Mouse (Mus musculus) kidney, embryonic 16.5 days (tissue): ENCODE measurements at regions not wholly inside any gene's neighbourhood (a gene's known extent, or its start where the extent isn't known, plus 50 kb on each side); places are given as distances from the start of the nearest gene placed in this dataset.

Experiments
- ATAC-seq: fragments of 200-750 bp; cut with Nextera tagmentation; 2 replicates; pipeline ENCODE4 v1.8.0; 2017; ENCODE audit warnings: moderate TSS enrichment; ENCODE audit not compliant: low FRiP score, low TSS enrichment
- H3K27ac ChIP-seq: fragments of 300-500 bp; sonication (generic); 2 replicates; pipeline ENCODE4 v1.5.1; 2014; ENCODE audit warnings: low read length
- H3K27me3 ChIP-seq: fragments of 300-500 bp; sonication (generic); 2 replicates; pipeline ENCODE4 v1.6.1; 2014; ENCODE audit warnings: low read length, control low read depth, mixed read lengths; ENCODE audit not compliant: insufficient read depth
- H3K36me3 ChIP-seq: fragments of 300-500 bp; sonication (generic); 2 replicates; pipeline ENCODE4 v1.6.1; 2014; ENCODE audit warnings: low read length, control low read depth, mixed read lengths; ENCODE audit not compliant: insufficient read depth
- H3K4me1 ChIP-seq: fragments of 300-500 bp; sonication (generic); 2 replicates; pipeline ENCODE4 v1.6.1; 2014; ENCODE audit warnings: low read length, control low read depth, mixed read lengths; ENCODE audit not compliant: insufficient read depth
- H3K4me2 ChIP-seq: fragments of 300-500 bp; sonication (generic); replicated peaks from 2 replicates; pipeline ENCODE4 v1.6.1; 2014; ENCODE audit warnings: low read depth, low read length
- H3K4me3 ChIP-seq: fragments of 300-500 bp; sonication (generic); 2 replicates; pipeline ENCODE4 v1.5.1; 2014; ENCODE audit warnings: mild to moderate bottlenecking, low read length
- H3K9ac ChIP-seq: fragments of 300-500 bp; sonication (generic); replicated peaks from 2 replicates; pipeline ENCODE4 v1.6.1; 2014; ENCODE audit warnings: low read length
- H3K9me3 ChIP-seq: fragments of 300-500 bp; sonication (generic); 2 replicates; pipeline ENCODE4 v1.6.1; 2016; ENCODE audit warnings: low read length, control low read depth
- WGBS: fragments of 180-500 bp; shearing (Covaris S2); extraction: QIAGEN DNeasy Blood & Tissue Kit; methylation state at CpG from one replicate; pipeline ENCODE4 v1.1.7; 2014; 5-methylcytosine and 5-hydroxymethylcytosine counted together

DNA sequence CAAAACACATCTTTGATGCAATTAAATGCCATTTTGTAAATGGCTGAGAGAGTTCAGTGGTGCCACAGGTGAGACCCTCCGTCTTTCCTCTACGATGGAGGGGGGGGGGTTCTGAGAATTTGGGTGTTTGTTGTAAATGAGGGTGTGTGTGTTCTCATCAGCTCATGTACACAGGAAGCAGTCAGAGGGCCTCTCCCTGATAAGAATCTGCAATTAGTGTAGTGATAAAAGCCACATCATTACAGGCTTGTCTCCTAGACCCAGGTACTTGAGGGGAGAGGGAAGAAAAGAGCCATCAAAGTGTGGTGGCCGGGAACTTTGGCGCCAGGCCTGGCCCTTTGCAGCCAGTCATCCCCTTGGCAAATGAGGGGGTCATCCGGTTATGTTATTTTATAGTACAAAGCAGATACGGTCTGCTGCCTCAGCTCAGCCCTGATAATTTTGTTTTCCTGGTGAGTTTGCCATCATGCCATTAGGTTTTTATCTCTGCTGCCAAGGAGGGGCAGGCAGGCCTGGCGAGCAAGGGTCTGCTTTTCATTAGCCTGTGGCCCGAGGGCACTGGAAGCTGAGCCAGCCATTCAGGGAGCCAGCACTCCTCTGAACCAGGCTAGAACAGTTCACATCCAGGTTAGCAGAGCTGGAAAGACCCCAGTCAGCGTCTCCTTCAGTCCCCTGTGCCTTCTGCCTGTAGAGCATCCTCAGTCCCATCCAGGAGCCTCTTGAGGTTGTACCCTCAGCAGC lies 59.7 kb downstream of the H2al1j start:
- Histone ChIP-seq H3K9ac (no peak overlapping the region), H3K27me3 (peaks cover 9% of the 10 kb centered on the region; the same call in 1 of the 2 replicates), H3K4me3 (no peak overlapping the region), H3K4me1 (no peaks in the 10 kb centered on the region), H3K9me3 (no peaks in the 10 kb centered on the region), H3K4me2 (no peak overlapping the region), H3K36me3 (no peaks in the 10 kb centered on the region), H3K27ac (no peak overlapping the region)
- ATAC-seq, result no peak
- WGBS, result 54% methylated on average over 9 of the region's 9 CpGs

DNA sequence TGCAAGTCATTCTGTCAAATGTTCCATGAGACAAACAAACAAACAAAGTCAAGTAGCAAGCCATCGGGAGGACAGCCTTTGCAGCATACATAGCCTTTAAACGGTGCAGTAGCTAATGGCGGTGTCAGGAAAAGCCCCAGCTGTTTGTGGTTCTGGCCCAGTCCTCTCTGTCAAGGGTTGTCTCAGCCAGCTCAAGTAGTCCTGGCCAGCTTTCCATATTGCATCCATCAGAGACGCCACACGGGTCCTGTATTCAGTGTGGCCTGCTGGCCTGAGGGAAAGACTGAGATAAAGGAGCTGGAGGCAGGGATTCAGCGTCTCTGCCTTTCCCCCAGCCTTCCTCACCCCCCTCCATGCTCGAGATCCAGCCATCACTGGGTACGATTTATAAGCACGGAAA lies 61.2 kb downstream of the H2al1j start:
- Histone ChIP-seq H3K27me3 (peaks cover 11% of the 10 kb centered on the region; the same call in 1 of the 2 replicates), H3K9ac (no peak overlapping the region), H3K9me3 (no peaks in the 10 kb centered on the region), H3K4me2 (no peak overlapping the region), H3K36me3 (no peaks in the 10 kb centered on the region), H3K27ac (no peak overlapping the region), H3K4me1 (no peaks in the 10 kb centered on the region), H3K4me3 (no peak overlapping the region)
- peak; percentile 79 for ATAC-seq
- 66% methylated on average over 9 of the region's 9 CpGs for WGBS

DNA sequence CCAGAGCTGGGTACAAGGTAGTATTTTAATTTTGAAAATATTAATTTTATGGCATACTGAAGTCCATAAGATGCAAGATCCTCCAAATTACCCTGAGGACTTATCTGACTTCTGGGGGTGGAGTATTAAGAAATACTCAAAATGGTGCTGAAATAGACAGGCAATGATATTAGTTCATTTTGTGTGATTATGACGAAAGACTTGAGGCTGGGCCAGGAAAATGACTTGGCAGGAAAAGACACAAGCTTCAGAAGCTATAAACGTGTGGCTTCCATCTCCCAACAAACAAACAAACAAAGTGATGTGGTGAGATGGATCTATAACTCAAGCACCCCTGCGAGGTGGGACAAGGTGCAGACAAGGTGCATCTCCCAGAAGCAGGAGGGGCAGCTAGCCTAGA lies 72.8 kb downstream of the H2al1j start:
- WGBS, result 87% methylated on average over 3 of the region's 3 CpGs
- no peaks in the 10 kb centered on the region for H3K36me3 ChIP-seq
- no peak for ATAC-seq
- H3K9ac ChIP-seq, result no peak overlapping the region
- H3K4me2 ChIP-seq, result no peak overlapping the region
- H3K27me3 ChIP-seq, result peaks cover 3% of the 10 kb centered on the region; the same call in 1 of the 2 replicates
- no peak overlapping the region for H3K27ac ChIP-seq
- no peak overlapping the region for H3K4me3 ChIP-seq
- H3K9me3 ChIP-seq, result peaks cover 8% of the 10 kb centered on the region; the same call in 1 of the 2 replicates
- H3K4me1 ChIP-seq, result no peaks in the 10 kb centered on the region

DNA sequence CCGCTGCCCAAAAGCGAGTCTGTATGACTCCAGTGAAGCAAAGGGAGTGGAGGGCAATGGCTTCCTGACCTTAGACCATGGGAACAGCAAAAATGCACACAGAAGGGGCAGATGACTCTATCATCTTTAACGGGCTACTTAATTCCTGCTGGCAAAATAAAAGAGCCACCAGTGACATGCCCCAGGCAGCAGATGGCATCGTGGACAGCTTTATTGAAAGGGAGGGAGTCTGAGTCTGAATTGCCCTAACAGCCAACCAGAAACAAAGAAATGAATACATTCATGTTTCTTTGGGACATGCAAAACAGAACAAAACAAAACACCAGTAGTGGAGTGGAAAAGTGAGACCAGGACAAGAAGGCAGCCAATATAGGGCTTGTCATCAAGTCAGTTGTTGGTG lies 76.7 kb downstream of the H2al1j start:
- WGBS, result 66% methylated on average over 4 of the region's 4 CpGs
- no peak for ATAC-seq
- H3K27me3 ChIP-seq, result peaks cover 3% of the 10 kb centered on the region; the same call in 1 of the 2 replicates
- no peak overlapping the region for H3K4me3 ChIP-seq
- H3K27ac ChIP-seq, result no peak overlapping the region
- peaks cover 8% of the 10 kb centered on the region; the same call in 1 of the 2 replicates for H3K9me3 ChIP-seq
- H3K9ac ChIP-seq, result no peak overlapping the region
- H3K4me1 ChIP-seq, result no peaks in the 10 kb centered on the region
- H3K4me2 ChIP-seq, result no peak overlapping the region
- no peaks in the 10 kb centered on the region for H3K36me3 ChIP-seq

DNA sequence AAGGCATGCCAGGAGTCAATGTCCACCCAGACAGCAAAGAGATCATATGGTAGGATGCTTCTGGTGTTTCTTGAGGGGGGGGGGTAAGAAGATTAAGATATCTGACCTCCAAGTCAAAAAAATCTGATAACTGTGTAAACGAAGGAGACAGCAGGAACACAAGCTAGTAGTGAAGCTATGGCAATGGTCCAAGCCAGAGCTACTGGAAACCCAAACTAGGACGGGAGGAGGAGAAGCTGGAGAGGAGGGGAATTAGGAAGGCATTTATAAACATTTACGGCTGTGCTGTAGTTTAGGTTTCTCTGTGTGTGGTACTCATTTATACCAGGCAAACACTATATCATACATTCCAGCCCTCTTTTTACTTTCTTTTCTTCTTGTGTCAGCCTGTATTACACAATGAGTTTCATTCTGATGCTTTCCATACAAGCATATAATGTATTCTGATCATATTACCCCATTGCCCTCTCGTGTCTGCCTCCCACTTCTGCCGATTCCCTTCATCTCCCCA lies 84.7 kb downstream of the H2al1j start:
- Histone ChIP-seq H3K9ac (no peak overlapping the region), H3K9me3 (no peaks in the 10 kb centered on the region), H3K4me2 (no peak overlapping the region), H3K4me3 (no peak overlapping the region), H3K36me3 (no peaks in the 10 kb centered on the region), H3K4me1 (peaks cover 9% of the 10 kb centered on the region; the same call in 1 of the 2 replicates), H3K27ac (no peak overlapping the region), H3K27me3 (peaks cover 6% of the 10 kb centered on the region; the same call in 1 of the 2 replicates)
- 35% methylated on average over 5 of the region's 5 CpGs for WGBS
- ATAC-seq, result no peak

DNA sequence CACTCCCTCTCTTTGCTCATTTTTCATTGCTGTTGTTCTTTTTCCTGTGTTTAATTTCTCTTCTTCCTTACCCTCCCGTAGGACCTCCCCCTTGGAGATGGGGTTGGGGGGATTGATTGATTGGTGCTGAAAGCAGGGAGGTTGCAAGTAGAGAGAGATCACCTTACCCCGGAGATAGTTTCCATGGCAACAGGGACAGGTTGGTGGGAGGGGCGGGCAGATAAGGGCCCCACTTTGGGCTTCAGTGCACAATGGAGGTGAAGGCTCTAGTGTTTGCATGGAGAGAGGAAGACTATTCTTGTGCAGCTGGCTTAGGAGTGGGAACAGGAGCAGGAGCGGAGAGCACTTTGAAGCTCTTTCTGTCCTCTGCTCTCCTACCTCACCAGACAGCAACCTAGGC lies 88.0 kb downstream of the H2al1j start:
- H3K4me1 ChIP-seq, result peaks cover 20% of the 10 kb centered on the region
- no peak overlapping the region for H3K9ac ChIP-seq
- H3K27me3 ChIP-seq, result peaks cover 11% of the 10 kb centered on the region; the same call in 1 of the 2 replicates
- H3K4me2 ChIP-seq, result no peak overlapping the region
- peak; percentile 39; the same call in 1 of the 2 replicates for ATAC-seq
- 32% methylated on average over 4 of the region's 4 CpGs for WGBS
- 0 out of 2 replicates have a peak overlapping the region, but pooled peaks have one; percentile 6 for H3K27ac ChIP-seq
- no peaks in the 10 kb centered on the region for H3K9me3 ChIP-seq
- no peak overlapping the region for H3K4me3 ChIP-seq
- no peaks in the 10 kb centered on the region for H3K36me3 ChIP-seq

DNA sequence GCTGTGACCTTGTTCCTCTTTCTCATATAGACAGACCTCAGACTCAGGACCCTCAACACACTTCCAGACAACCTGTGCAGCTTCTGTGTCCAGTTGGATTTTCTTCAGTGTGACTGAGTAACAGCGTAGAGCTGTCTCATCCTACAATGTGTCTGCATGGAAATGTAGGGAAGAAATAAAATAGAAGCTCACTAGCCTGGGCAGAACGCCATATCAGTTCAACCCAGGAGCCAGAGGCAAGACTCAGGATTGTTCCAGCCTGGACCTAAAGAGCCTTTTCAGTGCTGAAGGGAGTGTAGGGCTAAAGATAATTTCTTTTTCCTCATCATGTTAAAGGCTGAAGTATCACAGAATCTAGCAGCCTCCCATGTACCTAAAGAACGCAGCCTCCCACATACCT lies 88.9 kb downstream of the H2al1j start:
- no peak overlapping the region for H3K9ac ChIP-seq

DNA sequence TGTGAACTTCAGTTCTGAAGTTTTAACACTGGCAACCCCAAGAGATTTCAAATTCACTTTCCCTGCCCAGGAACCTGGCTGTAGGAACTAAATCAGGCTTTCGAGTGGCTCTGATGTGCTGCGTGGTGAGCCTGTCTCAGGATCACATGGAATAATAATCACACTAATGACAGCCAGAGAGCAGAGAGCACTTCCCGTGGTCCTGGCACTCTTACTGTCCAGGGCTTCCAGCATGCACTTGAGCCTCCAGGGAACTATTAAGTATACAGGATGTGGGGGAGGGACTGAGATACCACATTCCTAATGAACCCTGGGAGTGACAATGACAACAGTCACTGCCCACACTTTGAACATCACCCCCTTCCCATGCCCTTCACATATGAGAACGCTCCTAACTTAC lies 90.2 kb downstream of the H2al1j start:
- Histone ChIP-seq H3K9me3 (no peaks in the 10 kb centered on the region), H3K4me1 (peaks cover 20% of the 10 kb centered on the region), H3K36me3 (no peaks in the 10 kb centered on the region), H3K27me3 (peaks cover 12% of the 10 kb centered on the region), H3K4me2 (no peak overlapping the region), H3K4me3 (no peak overlapping the region), H3K27ac (no peak overlapping the region), H3K9ac (no peak overlapping the region)
- WGBS, result 44% methylated on average over 4 of the region's 4 CpGs
- no peak for ATAC-seq

More for the DNA sequence above, 88.9 kb downstream of the H2al1j start:
- Histone ChIP-seq H3K27me3 (peaks cover 12% of the 10 kb centered on the region), H3K27ac (no peak overlapping the region), H3K4me3 (no peak overlapping the region), H3K4me2 (no peak overlapping the region), H3K9me3 (no peaks in the 10 kb centered on the region), H3K4me1 (peaks cover 20% of the 10 kb centered on the region), H3K36me3 (no peaks in the 10 kb centered on the region)
- no peak for ATAC-seq
- 79% methylated on average over 3 of the region's 3 CpGs for WGBS

DNA sequence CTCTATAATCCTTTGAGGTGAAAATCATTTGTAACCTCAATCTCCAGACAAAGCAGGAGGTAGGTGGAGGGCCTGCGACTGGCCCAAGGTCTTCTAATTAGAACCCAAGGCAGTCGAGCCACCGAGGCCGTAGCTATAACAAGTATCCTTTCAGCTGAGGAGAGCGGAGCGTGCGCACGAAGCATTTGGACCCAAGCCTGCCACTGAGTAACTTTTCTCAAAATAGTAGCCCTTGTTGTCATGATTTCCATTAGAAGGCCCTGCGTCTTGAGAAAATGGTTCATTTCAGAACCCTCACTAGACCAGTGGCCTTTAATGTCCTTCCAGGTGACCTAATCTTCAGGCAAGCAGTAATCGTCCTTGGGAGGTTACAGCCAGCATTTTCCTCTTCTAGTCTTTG lies 90.6 kb downstream of the H2al1j start:
- no peak for ATAC-seq
- Histone ChIP-seq H3K4me1 (peaks cover 20% of the 10 kb centered on the region), H3K4me3 (no peak overlapping the region), H3K4me2 (no peak overlapping the region), H3K9me3 (no peaks in the 10 kb centered on the region), H3K27me3 (peaks cover 14% of the 10 kb centered on the region), H3K27ac (no peak overlapping the region; the same call in 1 of the 2 replicates), H3K9ac (no peak overlapping the region), H3K36me3 (no peaks in the 10 kb centered on the region)
- 82% methylated on average over 10 of the region's 10 CpGs for WGBS

DNA sequence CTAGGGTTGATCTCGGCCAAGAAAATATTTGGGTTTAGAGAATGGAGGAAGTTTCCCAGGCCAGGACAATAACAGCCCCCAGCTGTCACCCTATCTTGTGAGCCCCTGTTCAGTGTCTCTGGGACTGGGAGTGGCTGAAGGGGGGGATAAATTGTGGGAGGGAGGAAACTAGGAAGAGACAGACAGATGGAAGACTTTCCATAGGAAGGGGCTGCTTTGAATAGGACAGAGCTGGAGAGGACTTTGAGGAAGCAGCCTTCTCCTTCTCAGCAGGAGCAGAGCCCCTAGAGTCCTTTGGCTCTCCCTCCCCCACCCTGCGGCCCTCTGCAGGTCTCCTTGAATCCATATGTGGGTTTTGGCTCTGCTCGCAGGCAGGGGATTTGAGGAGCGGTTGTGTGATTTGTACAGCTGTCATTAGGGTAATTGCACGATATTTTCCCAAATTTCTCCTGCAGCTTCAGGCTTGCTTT lies 91.6 kb downstream of the H2al1j start:
- ATAC-seq, result peak; percentile 74; the same call in 1 of the 2 replicates

More for the DNA sequence above, 91.6 kb downstream of the H2al1j start:
- H3K27ac ChIP-seq, result peak overlapping the region; percentile 68
- H3K36me3 ChIP-seq, result no peaks in the 10 kb centered on the region
- H3K4me3 ChIP-seq, result no peak overlapping the region
- H3K4me1 ChIP-seq, result peaks cover 20% of the 10 kb centered on the region
- peaks cover 17% of the 10 kb centered on the region for H3K27me3 ChIP-seq
- no peak overlapping the region for H3K4me2 ChIP-seq
- 30% methylated on average over 5 of the region's 5 CpGs for WGBS
- H3K9me3 ChIP-seq, result no peaks in the 10 kb centered on the region
- no peak overlapping the region for H3K9ac ChIP-seq
